Mouse (Mus musculus) layer of hippocampus, adult 8-10 months (tissue): ENCODE measurements around the gene Slc23a4. TPM values are rescaled to one million over a fixed set of nuclear protein-coding genes. Genes with fewer than 3 reads are reported as not detected.

Experiments
- DNase-seq, 2 experiments: peaks; one replicate each; pipeline ENCODE4 v3.0.0; 2022; ENCODE audit warnings: low spot score in 2 of 2
- total RNA-seq, 4 experiments: library from RNA; stranded (reverse); gene quantifications; 2 replicates each; pipeline ENCODE4 v1.2.4; 2022

Slc23a4 gene
- total RNA-seq, 4 experiments from 2014 or later = 0.87 to 1.6 (median 1.2) TPM

DNA sequence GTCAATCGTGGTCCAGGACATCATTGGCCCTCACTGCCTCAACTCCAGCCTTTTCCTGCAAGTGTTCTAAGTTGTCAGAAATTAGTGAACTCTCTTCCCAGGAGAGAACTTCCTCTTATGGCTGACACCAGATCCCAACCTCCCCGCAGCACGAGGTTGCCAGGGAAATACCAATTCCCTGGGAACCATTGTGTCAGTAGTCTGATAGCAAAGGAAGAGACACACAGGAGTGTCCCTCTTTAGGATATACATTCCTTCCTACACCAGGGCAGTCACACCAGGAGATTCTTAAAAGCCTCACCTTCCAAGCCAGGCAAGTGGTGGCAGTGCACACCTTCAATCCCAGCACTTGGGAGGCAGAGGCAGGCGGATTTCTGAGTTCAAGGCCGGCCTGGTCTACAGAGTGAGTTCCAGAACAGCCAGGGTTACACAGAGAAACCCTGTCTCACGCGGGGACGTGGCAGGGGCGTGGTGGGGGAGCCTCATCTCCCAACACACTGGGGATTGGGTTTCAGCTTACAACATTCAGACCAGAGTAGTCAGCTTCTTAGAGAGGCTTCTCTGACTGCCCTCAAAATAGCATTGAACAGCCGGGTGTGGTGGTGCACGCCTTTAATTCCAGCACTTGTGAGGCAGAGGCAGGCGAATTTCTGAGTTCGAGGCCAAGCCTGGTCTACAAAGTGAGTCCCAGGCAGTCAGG, 74.7 kb downstream of the Slc23a4 start:
- DNase-seq = no peak

DNA sequence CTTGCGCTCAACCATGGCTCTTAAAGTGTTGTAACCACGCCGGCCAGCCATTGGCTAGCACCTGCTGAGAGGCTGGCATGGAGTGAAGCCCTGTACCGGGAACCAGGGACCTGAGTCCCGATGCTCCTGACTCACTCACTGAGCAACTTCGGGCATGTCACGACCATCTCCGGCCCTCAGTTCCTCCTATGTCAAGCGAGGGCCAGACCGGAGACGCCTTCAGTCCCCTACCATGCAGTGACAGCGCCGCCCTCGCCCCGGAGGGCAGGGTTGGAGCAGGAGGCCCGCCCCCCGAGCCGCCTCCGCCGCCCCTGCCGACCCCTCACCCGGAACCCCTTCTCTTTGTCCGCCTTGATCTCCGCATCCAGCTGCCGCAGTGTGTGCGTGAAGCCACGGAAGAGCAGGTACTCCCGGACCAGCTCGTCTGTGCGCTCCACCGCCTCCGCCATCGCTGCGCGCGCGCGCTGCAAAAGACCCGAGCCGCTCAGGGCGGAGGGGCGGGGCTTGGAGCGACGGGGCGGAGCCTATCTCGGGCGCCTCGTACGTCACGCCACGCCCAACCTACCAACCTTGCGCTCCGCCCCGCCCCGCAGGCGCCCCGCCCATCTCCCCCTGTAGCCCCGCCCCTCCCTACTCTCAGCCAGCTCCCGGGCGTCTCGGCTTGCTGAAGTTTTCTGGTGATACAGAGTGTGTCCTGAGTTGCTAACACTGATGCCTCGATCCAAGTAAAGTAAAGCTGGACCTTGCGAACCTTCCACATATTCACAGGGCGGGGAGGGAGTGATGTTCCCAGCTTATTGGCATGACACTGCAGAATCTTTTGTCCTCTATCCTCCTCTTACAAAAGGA, 77.6 kb downstream of the Slc23a4 start, which contains the start of gene Wdr91:
Gene Wdr91 (minus strand): TSS at position 506 of the 849 bp plus-strand sequence.
- peak; percentile 78 to 91 for DNase-seq

DNA sequence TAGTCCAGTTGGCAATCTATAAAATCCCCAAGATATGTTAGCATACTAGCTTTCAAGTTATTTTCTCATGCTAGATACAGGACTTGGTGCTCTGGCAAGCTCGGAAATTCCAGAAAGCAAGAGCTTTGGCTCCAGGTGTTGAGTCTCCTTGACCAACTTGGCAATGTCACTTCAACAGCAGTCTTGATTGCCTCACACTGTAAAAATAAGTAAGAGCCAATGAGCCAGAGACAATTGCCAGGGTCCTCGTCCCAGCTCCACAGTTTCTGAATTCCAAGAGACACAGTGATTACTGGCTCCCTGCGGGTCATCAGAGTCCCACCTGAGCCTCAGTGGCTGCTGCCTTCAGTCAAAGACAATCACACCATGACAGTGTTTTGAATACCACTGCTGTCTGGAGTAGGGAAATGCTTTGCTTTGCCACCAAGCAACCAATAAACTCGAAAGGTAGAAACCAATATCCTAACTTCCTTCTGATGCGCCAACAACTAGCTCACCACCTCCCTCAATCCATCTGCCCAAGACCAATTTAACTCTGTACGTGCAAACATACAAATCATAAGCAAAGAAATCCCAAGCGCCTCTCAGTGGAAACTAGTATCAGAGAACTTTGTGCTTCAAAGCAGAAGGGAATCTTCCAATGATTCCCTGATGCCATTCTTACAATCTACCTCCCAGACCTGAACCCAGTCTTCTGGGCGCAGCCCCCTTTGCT, 78.4 kb downstream of the Slc23a4 start:
- no peak for DNase-seq

DNA sequence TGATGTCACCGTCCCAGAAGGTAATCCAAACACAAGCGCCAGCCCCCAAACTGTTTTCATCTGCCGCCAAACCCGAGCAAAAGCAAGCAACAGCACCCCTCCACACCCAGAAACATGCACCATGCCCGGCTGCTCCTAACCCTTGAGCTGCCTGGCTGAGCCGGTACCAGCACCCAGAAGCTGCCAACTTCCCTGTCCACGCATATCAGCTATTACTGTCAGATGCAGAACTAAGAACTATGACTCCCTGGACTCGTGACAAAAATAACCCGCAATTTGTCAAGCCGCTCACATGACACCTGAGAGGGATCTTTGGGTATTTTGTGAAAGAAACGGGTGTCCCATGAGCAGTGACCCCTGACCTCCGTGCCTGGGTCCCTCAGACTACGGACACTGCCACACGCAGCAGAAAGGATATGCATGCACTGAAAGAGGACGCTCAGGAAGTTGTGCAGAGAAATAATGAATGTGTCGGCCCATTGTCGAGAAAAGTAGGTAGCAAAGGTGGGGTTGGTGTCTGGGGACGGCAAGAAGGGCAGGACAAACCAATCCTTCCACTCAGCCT, 80.4 kb downstream of the Slc23a4 start:
- no peak for DNase-seq

DNA sequence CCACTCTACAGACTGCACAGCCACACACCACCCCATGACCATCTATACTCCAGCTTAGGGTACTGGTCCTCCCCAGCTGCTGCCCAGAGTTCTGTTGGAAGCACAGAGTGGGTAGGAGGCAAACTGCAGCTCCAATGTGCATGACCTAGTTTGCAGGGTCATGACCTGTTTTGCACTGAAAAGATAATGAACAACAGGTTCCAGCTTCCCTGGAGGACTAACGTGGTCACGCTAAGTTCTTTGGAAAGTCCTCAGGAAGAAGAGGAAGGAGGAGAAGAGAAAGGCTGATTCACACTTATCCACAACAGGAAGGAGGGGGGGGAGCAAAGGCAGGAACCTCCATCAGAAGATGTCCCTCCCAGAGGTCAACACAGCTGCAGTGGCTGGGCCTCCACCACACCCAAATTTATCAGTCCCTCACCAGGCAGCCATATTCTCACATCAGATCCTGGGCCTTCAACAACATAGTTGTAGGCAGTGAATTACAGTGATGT, 81.0 kb downstream of the Slc23a4 start:
- DNase-seq = no peak

DNA sequence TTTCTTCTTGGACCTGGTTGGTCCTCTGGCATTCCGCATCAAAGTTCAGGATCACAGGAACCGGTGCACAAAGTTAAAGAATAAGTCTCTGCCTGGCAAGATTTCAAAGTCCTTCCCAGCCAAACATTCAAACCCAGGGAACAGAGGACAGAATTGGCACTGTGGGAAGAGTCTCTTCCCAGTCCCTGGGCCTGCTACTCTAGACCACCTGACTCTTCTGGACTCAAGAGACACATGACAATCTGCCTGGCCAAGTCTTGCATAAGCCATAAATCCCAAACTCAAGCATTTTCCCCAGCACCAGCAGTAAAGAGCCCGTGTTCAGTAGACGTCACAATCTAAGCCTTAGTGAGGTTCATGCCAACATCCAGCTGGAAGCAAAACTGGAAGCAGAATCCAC, 81.5 kb downstream of the Slc23a4 start:
- DNase-seq = no peak

DNA sequence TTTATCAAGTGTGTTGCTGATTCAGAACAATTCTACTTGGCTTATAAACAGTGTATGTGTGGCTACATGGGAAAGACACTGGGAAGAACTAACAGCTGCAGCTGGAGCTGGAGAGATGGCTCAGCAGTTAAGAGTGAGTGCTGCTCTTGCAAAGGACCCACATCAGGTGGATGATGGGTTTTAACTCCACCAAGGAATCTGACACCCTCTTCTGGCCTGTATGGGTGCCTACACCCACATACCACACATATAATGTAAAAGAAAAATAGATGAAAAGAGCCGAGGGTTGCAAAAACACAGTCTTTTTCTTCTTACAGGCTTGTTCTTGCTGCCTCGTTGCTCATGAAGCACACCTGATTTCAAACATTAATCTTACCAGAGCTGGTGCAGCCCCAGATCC, 82.1 kb downstream of the Slc23a4 start:
- DNase-seq = no peak

DNA sequence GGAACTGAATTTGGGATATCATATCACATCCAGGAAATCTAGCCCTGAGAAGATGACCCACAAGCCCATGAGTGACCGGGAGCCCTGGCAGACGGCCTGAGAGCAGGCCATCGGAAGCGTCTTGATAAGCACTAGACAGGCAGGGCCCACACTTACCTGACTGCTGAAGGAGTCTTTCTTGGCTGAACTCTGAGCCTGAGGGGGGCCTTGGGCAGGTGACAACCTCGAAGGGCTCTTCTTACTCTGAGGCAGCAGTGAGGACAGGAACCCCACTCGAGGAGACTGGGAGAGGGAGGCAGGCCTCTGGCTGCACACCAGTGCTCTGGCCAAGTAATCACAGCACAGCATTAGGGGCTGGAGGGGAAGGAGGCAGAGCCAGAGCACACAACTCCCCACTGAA, 83.8 kb downstream of the Slc23a4 start:
- no peak for DNase-seq

DNA sequence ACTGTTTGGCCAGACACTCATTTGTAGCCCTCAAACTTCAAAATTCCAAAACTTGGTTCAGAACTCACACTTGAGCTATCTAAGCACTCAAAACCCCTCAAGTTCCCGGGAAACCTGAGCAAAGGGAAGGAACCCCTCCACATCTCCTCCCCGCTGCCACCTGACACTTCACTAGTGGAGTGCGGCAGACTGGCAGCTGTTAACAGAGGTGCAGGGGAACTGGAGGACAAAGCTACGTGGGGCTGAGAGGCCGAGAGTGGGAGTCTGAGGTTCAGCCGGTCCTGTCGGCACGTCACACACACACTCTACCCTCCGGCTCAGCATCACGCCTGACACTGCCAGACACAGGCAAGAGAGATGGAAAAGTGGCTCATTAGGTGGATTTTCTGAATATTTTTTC, 84.4 kb downstream of the Slc23a4 start:
- DNase-seq = no peak

DNA sequence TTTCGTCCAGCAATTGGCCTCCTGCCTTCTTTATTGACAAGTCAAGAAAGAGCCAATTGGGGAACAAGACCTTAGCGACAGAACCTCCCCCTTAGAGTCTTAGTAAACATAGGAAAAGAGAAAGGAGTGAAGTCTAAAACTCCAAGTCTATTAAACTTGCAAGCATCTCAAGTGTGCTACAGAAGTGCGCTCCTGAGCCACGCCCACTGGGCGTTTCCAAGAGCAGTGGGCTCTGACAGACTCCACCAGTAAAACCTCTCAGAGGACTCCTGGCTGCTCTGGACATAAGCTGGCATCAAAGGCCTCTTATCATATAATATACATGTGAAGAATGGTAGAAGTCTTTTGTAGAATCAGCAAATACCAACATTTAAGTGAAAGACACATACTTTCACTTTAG, 84.8 kb downstream of the Slc23a4 start:
- DNase-seq = no peak

DNA sequence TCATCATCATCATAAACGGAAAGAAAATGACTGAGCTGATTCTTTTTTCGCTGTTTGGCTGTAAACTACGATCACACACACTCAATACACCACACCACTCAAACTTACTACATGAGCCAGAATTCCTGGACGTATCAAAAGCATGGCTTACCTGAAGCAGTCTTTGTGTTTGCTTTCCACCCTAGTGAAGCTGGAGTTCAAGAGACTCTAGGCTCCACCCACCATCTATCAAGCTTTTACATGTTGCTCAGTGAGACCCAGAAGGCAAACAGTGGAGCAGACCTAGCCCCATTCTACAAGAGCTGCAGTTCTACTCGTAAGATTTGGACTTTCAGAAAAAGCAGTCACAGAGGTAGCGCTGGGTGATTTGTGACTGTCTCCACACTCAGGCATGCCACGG, 85.6 kb downstream of the Slc23a4 start:
- no peak for DNase-seq

DNA sequence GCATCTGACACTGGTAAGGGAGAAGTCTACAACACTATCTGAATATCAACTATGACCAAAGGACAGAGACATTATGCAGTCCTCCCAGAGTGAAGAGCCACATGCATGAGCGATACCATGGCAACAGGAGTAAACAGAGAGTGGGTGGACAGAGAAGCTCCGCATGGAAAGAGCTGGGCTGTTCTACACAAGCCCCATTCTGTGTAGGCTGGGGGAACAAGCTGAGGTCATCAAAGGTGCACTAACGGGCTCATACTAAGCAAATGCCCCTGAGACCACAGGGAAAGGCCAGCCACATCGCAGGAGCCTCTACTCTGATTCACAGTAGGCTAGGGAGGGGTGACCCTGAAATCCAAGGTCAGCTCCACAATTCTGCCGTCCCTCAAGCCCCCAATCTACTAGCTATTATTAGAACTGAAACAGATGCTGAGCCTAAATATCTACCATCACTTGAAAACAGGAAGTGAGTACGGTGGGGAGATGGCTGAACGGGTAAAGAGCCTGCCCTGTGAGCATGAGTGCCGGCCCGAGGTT, 86.2 kb downstream of the Slc23a4 start:
- DNase-seq = no peak

DNA sequence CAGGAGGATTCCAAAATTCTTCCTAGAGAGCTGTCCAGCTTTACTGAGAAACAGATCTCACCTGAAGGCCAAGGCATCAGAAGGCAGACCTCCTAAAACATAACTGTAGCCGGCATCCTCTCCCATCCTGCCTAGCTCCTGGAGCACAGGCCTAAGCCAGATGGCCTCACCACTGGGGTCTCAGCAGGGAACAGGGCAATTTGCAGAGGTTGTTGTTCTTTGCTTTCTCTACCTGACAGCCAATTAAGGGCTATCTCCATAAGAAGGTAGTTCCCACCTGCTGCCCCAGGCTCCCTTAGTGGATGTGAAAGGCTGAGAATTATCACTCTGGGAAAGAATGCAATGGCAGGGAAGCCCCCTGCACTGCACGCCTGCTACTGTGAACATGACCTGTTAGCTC, 87.2 kb downstream of the Slc23a4 start:
- DNase-seq = no peak

DNA sequence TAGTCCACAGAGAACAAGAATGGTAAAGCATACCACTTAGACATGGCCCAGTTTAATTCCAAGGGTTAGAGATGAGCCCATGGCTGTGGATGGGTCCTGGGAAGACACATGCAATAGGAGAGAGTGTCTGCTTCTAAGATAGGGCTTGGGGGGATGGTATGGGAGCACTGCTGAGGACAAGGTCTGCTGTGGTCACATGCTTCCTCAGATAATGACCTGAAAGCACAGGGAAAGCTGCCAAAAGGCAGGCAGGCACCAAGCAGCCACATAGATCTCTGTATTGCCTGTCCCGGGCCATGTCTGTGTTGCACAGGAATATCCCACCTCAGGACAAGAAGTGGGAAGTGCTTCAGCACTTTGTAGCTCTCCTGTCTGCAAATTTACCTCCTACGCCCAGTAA, 89.1 kb downstream of the Slc23a4 start:
- no peak for DNase-seq

DNA sequence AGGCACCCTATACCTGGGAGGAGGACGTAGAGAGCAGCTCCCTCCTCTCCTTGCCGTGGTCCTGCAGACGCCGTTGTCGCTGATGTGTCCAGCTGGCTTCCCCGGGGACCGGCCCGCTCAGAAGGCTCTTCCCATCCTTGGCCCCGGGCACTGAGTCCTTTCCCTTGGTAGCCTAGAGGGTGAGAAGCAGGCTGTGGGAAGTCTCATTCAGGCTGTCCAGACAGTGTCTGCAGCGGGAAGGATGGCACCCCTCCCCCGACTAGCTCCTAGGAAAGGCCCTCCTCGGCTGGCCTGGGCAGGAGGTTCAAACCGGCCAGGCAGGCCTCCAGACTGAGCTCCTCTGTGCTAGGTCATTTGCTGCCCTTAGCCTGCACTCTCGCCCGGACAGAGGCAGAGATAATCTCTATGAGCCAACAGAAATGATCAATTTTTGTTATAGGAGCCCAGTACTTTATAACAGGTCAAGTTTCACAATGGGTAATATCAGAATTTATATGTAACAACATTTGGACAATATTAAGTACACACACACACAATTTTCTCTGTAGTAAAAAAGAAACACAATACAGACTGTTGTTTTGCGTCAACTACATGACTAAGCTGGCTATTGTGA, 91.9 kb downstream of the Slc23a4 start:
- no peak for DNase-seq

DNA sequence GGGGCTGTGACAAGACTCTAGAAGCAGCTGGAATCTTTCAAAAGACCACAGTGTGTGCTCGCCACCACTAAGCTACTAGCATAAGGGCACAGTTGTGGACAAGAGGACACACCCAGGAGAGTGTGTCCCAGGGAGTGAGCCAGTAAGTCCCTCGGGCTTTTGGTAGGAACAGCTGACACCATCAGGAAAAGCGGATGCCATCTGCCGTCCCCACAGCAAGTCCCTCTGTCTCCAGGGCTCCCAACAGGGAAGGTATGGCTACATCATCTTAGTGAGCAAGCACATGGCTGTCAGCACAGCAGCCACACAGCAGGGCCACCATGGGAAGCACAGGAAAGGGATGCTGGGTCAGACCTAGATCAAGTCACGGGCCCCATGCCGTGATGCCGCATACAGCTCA, 92.6 kb downstream of the Slc23a4 start:
- DNase-seq = no peak

Other genes starting within 250 kb of the Slc23a4 start
- gene Agbl3, start 208.0 kb downstream of the Slc23a4 start, total RNA-seq = 10 to 100 TPM; 13.7 to 14.7 (median 14.2) TPM
- 1 to 10 TPM; 4.3 to 5.9 (median 5.0) TPM for gene Tmem140, start 125.3 kb downstream of the Slc23a4 start, total RNA-seq
- 1 to 10 TPM; 4.3 to 6.2 (median 5.3) TPM for gene Cyren, start 110.3 kb downstream of the Slc23a4 start, total RNA-seq
- gene Wdr91, start 77.5 kb downstream of the Slc23a4 start, total RNA-seq = 10 to 100 TPM; 35.0 to 38.8 (median 37.4) TPM
- not detected for gene Stra8, start 68.2 kb downstream of the Slc23a4 start, total RNA-seq
- 10 to 100 TPM; 45.4 to 53.9 (median 48.5) TPM for gene Cnot4, start 145.3 kb upstream of the Slc23a4 start, total RNA-seq
- 10 to 100 TPM; 26.1 to 31.8 (median 30.1) TPM for gene Nup205, start 189.0 kb upstream of the Slc23a4 start, total RNA-seq